Mouse (Mus musculus) forebrain, embryonic 16.5 days (tissue): ENCODE data around the gene AW011738. TPM values are rescaled to one million over a fixed set of nuclear protein-coding genes. Genes with fewer than 3 reads are reported as not detected.

ENCODE experiments used
- ATAC-seq: fragments of 200-750 bp; cut with Nextera tagmentation; 2 replicates; pipeline ENCODE4 v1.8.0; 2017; ENCODE audit warnings: mild to moderate bottlenecking, moderate library complexity
- H3K27ac ChIP-seq: fragments of 300-500 bp; sonication (generic); 2 replicates; pipeline ENCODE4 v1.5.1; 2014; ENCODE audit warnings: low read length, control low read depth
- H3K27me3 ChIP-seq: fragments of 300-500 bp; sonication (generic); replicated peaks from 2 replicates; pipeline ENCODE4 v1.6.1; 2014; ENCODE audit warnings: low read length; ENCODE audit not compliant: control insufficient read depth, insufficient read depth
- H3K36me3 ChIP-seq: fragments of 300-500 bp; sonication (generic); 2 replicates; pipeline ENCODE4 v1.6.1; 2014; ENCODE audit not compliant: control insufficient read depth, insufficient read depth
- H3K4me1 ChIP-seq: fragments of 300-500 bp; sonication (generic); replicated peaks from 2 replicates; pipeline ENCODE4 v1.6.1; 2014; ENCODE audit warnings: low read length; ENCODE audit not compliant: control insufficient read depth, insufficient read depth
- H3K4me2 ChIP-seq: fragments of 300-500 bp; sonication (generic); 2 replicates; pipeline ENCODE4 v1.6.1; 2014; ENCODE audit warnings: mild to moderate bottlenecking, low read length, control low read depth
- H3K4me3 ChIP-seq: fragments of 300-500 bp; sonication (generic); replicated peaks from 2 replicates; pipeline ENCODE4 v1.5.1; 2014; ENCODE audit warnings: mild to moderate bottlenecking, low read length, control low read depth
- H3K9ac ChIP-seq: fragments of 300-500 bp; sonication (generic); replicated peaks from 2 replicates; pipeline ENCODE4 v1.6.1; 2014; ENCODE audit warnings: low read depth, low read length, control low read depth
- H3K9me3 ChIP-seq: fragments of 300-500 bp; sonication (generic); 2 replicates; pipeline ENCODE4 v1.6.1; 2016; ENCODE audit warnings: low read length; ENCODE audit not compliant: control insufficient read depth
- WGBS: fragments of 180-500 bp; shearing (Covaris S2); extraction: QIAGEN DNeasy Blood & Tissue Kit; methylation state at CpG from one replicate; pipeline ENCODE4 v1.1.7; 2014; 5-methylcytosine and 5-hydroxymethylcytosine counted together
- microRNA-seq: library from miRNA; unstranded; fragments of <30 nt; microRNA quantifications from one replicate; pipeline ENCODE4, GENCODE M21; 2017
- polyA plus RNA-seq: library from polyadenylated mRNA; unstranded; fragments of >200 nt; fragmentation: Nextera tagmentation; extraction: Ambion mirVana; gene quantifications from 2 replicates; pipeline ENCODE4 v1.2.1, GENCODE M21; 2015

Gene AW011738
- polyA plus RNA-seq, 1 experiment from 2014 or later = 4.0 TPM

GRCm38 (mm10) chr4:156253043-156253442 is 49.9 kb downstream of the AW011738 start:
- no peak overlapping the region for H3K27ac ChIP-seq
- no peak for ATAC-seq
- H3K4me2 ChIP-seq = no peak overlapping the region
- peaks cover 8% of the 10 kb centered on the region for H3K36me3 ChIP-seq
- H3K9ac ChIP-seq = no peak overlapping the region
- H3K4me3 ChIP-seq = no peak overlapping the region
- 47% methylated on average over 7 of the region's 7 CpGs for WGBS
- H3K27me3 ChIP-seq = peaks cover 23% of the 10 kb centered on the region
- peaks cover 10% of the 10 kb centered on the region for H3K4me1 ChIP-seq
- no peaks in the 10 kb centered on the region for H3K9me3 ChIP-seq

GRCm38 (mm10) chr4:156254361-156255077 is 51.4 kb downstream of the AW011738 start:
- Histone ChIP-seq H3K27me3 (peaks cover 23% of the 10 kb centered on the region), H3K9me3 (no peaks in the 10 kb centered on the region), H3K9ac (no peak overlapping the region), H3K4me3 (peak overlapping the region; percentile 24), H3K36me3 (no peaks in the 10 kb centered on the region), H3K4me1 (peaks cover 10% of the 10 kb centered on the region), H3K27ac (no peak overlapping the region), H3K4me2 (peak overlapping the region; percentile 29)
- 2% methylated on average over 30 of the region's 30 CpGs for WGBS
- peak; percentile 72; the same call in 1 of the 2 replicates for ATAC-seq

Small RNAs within 50 kb of the gene (microRNA-seq; reads per million reads assigned to microRNA genes)
- 2.7 reads per million, percentile 9 among the genes with 10 or more reads in this experiment for gene Mir7658

Other genes with a start within 250 kb of the AW011738 start
- gene C1qtnf12, start 241.0 kb upstream of the AW011738 start, polyA plus RNA-seq = 6.3 and 9.2 TPM in 2 replicates
- 26.8 and 30.4 TPM in 2 replicates for gene B3galt6, start 210.7 kb upstream of the AW011738 start, polyA plus RNA-seq
- 118 and 125 TPM in 2 replicates for gene Sdf4, start 210.4 kb upstream of the AW011738 start, polyA plus RNA-seq
- 1.0 and 1.4 TPM in 2 replicates for gene Tnfrsf4, start 189.5 kb upstream of the AW011738 start, polyA plus RNA-seq
- 0.60 and 1.5 TPM in 2 replicates for gene Tnfrsf18, start 177.1 kb upstream of the AW011738 start, polyA plus RNA-seq
- gene Ttll10, start 143.9 kb upstream of the AW011738 start, polyA plus RNA-seq = not detected in 2 replicates
- gene 9430015G10Rik, start 93.3 kb upstream of the AW011738 start, polyA plus RNA-seq = 43.2 and 45.8 TPM in 2 replicates
- gene Rnf223, start 72.8 kb upstream of the AW011738 start, polyA plus RNA-seq = 0.42 and 0.73 TPM in 2 replicates
- 113 and 125 TPM in 2 replicates for gene Agrn, start 5.8 kb upstream of the AW011738 start, polyA plus RNA-seq
- 1.5 TPM in 2 replicates for gene Isg15, start 2.5 kb upstream of the AW011738 start, polyA plus RNA-seq
- 1.7 and 1.8 TPM in 2 replicates for gene Perm1, start 12.6 kb downstream of the AW011738 start, polyA plus RNA-seq
- 27.6 and 31.9 TPM in 2 replicates for gene Plekhn1, start 31.6 kb downstream of the AW011738 start, polyA plus RNA-seq
- gene Noc2l, start 32.7 kb downstream of the AW011738 start, polyA plus RNA-seq = 55.3 and 61.4 TPM in 2 replicates
- gene Samd11, start 52.4 kb downstream of the AW011738 start, polyA plus RNA-seq = 0.83 and 2.2 TPM in 2 replicates
- gene Vmn2r-ps159, start 127.8 kb downstream of the AW011738 start, polyA plus RNA-seq = not detected in 2 replicates